Mouse (Mus musculus): ENCODE data around the gene Mrpl43. TPM values are rescaled to one million over a fixed set of nuclear protein-coding genes. Genes with fewer than 3 reads are reported as not detected.
A peak's percentile ranks its signal among the peaks of the same experiment; 100 is the strongest.

Gene Mrpl43
- polyA plus RNA-seq, 1 experiment, result 43.4 TPM

- H3K4me1 ChIP-seq (ENCODE audit: control insufficient read depth, insufficient read depth, low read length), result peaks cover 30% of the 10 kb centered on the region
- TF ChIP-seq POLR2A (IDR thresholded peaks at IDR 0.05; ENCODE audit: control insufficient read depth, low read depth, low read length) (no peak), CTCF (IDR thresholded peaks at IDR 0.05; ENCODE audit: control insufficient read depth, insufficient read depth, insufficient replicate concordance, low read depth, low read length) (no peak)
- H3K4me3 ChIP-seq (ENCODE audit: control insufficient read depth, low read depth, low read length), result peak overlapping the region; percentile 84
- H3K27me3 ChIP-seq (ENCODE audit: control insufficient read depth, insufficient read depth, low read length), result peaks cover 3% of the 10 kb centered on the region
- no peaks in the 10 kb centered on the region for H3K36me3 ChIP-seq (ENCODE audit: control insufficient read depth, insufficient read depth, low read length)
- peak overlapping the region; percentile 86 for H3K27ac ChIP-seq (ENCODE audit: control insufficient read depth, insufficient read depth, low read depth, low read length)
These were observed 12.1 kb upstream of the Mrpl43 start for GRCm38 (mm10) chr19:45018351-45018831.

DNA sequence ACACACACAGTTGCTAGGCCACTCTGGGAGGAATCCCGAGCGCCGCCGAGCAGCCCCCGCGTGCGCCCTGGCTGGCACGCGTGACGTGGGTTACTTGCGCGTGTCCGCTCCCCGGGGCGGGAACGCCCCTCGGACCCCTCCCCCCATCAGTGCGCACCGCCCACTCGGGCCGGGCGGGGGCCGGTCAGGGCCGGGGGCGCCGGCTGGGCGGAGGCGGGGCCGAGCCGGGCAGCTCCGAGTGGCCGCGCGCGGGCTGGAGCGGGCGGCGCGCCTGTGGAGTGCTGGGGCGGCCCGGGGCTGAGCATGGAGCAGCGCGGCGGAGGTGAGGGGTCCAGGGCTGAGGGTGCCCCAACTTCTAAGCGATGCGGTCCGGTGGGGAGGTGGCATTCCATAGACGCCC lies 11.7 kb upstream of the Mrpl43 start:
- peak overlapping the region; percentile 84 for H3K4me3 ChIP-seq (ENCODE audit: control insufficient read depth, low read depth, low read length)
- H3K36me3 ChIP-seq (ENCODE audit: control insufficient read depth, insufficient read depth, low read length), result no peaks in the 10 kb centered on the region
- peak overlapping the region; percentile 62 for H3K27ac ChIP-seq (ENCODE audit: control insufficient read depth, insufficient read depth, low read depth, low read length)
- peaks cover 30% of the 10 kb centered on the region for H3K4me1 ChIP-seq (ENCODE audit: control insufficient read depth, insufficient read depth, low read length)
- peaks cover 3% of the 10 kb centered on the region for H3K27me3 ChIP-seq (ENCODE audit: control insufficient read depth, insufficient read depth, low read length)
- TF ChIP-seq CTCF (IDR thresholded peaks at IDR 0.05; ENCODE audit: control insufficient read depth, insufficient read depth, insufficient replicate concordance, low read depth, low read length) (no peak), POLR2A (IDR thresholded peaks at IDR 0.05; ENCODE audit: control insufficient read depth, low read depth, low read length) (0 out of 2 replicates have a peak, but pooled peaks have one; percentile 30)

DNA sequence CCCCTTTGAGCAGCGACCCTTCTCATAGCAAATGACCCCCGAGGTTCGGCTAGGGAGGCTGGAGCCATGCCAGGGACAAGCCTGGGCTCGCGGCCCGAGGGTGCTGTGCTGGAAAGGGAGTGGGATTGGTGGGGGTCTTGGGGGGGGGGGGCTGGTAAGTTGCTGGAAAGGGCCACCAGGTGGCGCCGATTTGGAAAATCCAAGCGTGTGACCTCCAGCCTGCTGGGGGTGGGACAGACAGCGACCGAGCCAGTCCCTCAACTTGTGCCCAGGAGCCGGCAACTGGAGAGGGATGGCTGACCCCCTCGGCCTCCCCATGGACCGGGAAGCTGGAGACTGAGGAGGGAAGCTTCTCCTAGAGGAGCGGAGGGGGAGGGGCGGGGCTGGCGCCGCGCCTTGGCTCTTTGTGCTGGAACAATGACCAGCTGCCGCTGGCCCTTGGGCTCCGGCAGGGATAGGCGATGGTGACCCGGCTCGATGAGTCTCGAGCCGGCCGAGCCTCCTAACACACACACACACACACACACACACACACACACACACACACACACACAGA lies 11.1 kb upstream of the Mrpl43 start:
- TF ChIP-seq POLR2A (IDR thresholded peaks at IDR 0.05; ENCODE audit: control insufficient read depth, low read depth, low read length), result peak; percentile 58; the same call in 1 of the 2 replicates
- TF ChIP-seq CTCF (IDR thresholded peaks at IDR 0.05; ENCODE audit: control insufficient read depth, insufficient read depth, insufficient replicate concordance, low read depth, low read length), result no peak
- peaks cover 3% of the 10 kb centered on the region for H3K27me3 ChIP-seq (ENCODE audit: control insufficient read depth, insufficient read depth, low read length)
- H3K27ac ChIP-seq (ENCODE audit: control insufficient read depth, insufficient read depth, low read depth, low read length), result peak overlapping the region; percentile 86
- H3K4me1 ChIP-seq (ENCODE audit: control insufficient read depth, insufficient read depth, low read length), result peaks cover 30% of the 10 kb centered on the region
- peak overlapping the region; percentile 84 for H3K4me3 ChIP-seq (ENCODE audit: control insufficient read depth, low read depth, low read length)
- H3K36me3 ChIP-seq (ENCODE audit: control insufficient read depth, insufficient read depth, low read length), result no peaks in the 10 kb centered on the region

- Histone ChIP-seq H3K36me3 (ENCODE audit: control insufficient read depth, insufficient read depth, low read length) (no peaks in the 10 kb centered on the region), H3K27me3 (ENCODE audit: control insufficient read depth, insufficient read depth, low read length) (peaks cover 3% of the 10 kb centered on the region), H3K4me3 (ENCODE audit: control insufficient read depth, low read depth, low read length) (peak overlapping the region; percentile 93), H3K27ac (ENCODE audit: control insufficient read depth, insufficient read depth, low read depth, low read length) (peak overlapping the region; percentile 86), H3K4me1 (ENCODE audit: control insufficient read depth, insufficient read depth, low read length) (peaks cover 30% of the 10 kb centered on the region)
- peak; percentile 30; the same call in 1 of the 2 replicates for TF ChIP-seq POLR2A (IDR thresholded peaks at IDR 0.05; ENCODE audit: control insufficient read depth, low read depth, low read length)
- no peak for TF ChIP-seq CTCF (IDR thresholded peaks at IDR 0.05; ENCODE audit: control insufficient read depth, insufficient read depth, insufficient replicate concordance, low read depth, low read length)
These were observed 10.3 kb upstream of the Mrpl43 start for GRCm38 (mm10) chr19:45016341-45017215.

GRCm38 (mm10) chr19:45015518-45016281 lies 9.5 kb upstream of the Mrpl43 start:
- Histone ChIP-seq H3K4me3 (ENCODE audit: control insufficient read depth, low read depth, low read length) (peak overlapping the region; percentile 93), H3K36me3 (ENCODE audit: control insufficient read depth, insufficient read depth, low read length) (peaks cover under 1% of the 10 kb centered on the region), H3K27me3 (ENCODE audit: control insufficient read depth, insufficient read depth, low read length) (peaks cover 3% of the 10 kb centered on the region), H3K27ac (ENCODE audit: control insufficient read depth, insufficient read depth, low read depth, low read length) (peak overlapping the region; percentile 76), H3K4me1 (ENCODE audit: control insufficient read depth, insufficient read depth, low read length) (peaks cover 29% of the 10 kb centered on the region)
- TF ChIP-seq POLR2A (IDR thresholded peaks at IDR 0.05; ENCODE audit: control insufficient read depth, low read depth, low read length) (peak; percentile 37), CTCF (IDR thresholded peaks at IDR 0.05; ENCODE audit: control insufficient read depth, insufficient read depth, insufficient replicate concordance, low read depth, low read length) (no peak)

DNA sequence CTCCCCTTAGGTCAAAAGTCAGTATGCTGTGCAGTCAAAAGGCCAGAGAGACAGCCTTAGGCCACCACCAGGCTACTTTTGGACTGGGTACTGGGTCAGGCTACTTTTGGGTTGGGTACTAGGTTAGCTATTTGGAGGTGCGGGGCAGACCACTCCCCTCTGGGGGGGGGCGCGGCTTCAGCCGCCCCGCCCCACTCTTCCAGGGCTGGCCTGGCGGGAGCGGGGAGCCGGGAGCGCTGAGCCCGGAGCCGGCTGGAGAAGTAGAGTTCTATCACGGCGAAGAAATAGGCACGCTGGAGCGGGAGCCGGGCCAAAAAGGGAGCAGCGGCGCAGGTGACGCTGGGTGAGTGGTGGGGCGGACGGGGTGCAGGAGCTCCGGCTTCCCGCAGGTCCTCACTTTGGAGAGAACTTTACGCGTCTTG lies 8.8 kb upstream of the Mrpl43 start:
- TF ChIP-seq CTCF (IDR thresholded peaks at IDR 0.05; ENCODE audit: control insufficient read depth, insufficient read depth, insufficient replicate concordance, low read depth, low read length) (no peak), POLR2A (IDR thresholded peaks at IDR 0.05; ENCODE audit: control insufficient read depth, low read depth, low read length) (no peak; the same call in 1 of the 2 replicates)
- Histone ChIP-seq H3K27ac (ENCODE audit: control insufficient read depth, insufficient read depth, low read depth, low read length) (peak overlapping the region; percentile 76), H3K4me1 (ENCODE audit: control insufficient read depth, insufficient read depth, low read length) (peaks cover 26% of the 10 kb centered on the region), H3K36me3 (ENCODE audit: control insufficient read depth, insufficient read depth, low read length) (peaks cover 2% of the 10 kb centered on the region), H3K27me3 (ENCODE audit: control insufficient read depth, insufficient read depth, low read length) (peaks cover 3% of the 10 kb centered on the region), H3K4me3 (ENCODE audit: control insufficient read depth, low read depth, low read length) (peak overlapping the region; percentile 93)
